Mouse (Mus musculus): Measurements from ENCODE around the gene Olfr613. TPM values are rescaled to one million over a fixed set of nuclear protein-coding genes. Genes with fewer than 3 reads are reported as not detected.

Olfr613 gene
- total and polyA plus RNA-seq, 3 experiments = not detected

DNA sequence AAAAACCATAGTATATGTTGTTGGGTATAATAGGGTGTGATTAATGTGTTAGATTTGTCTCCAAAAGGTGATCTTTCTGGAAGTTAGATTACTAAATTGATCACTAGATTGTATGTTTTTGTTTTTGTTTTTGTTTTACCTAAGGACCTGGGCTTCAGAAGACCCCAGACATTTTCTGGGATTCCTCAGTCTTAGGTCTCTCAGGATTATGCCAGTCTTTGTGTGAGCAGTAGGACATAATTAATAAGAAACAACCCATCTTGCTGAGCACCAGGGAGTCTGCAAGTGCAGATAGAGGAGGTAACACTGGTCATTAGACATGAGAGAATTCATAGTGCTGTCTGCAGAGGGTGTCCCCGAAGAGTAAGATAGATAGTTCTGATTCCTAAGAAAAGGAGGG lies 24.9 kb downstream of the Olfr613 start, which contains the start of gene Olfr617:
Gene Olfr617, plus strand, starts transcription at position 301 of the 400 bp plus-strand sequence.
- TF ChIP-seq RCOR1 (IDR thresholded peaks at IDR 0.05; ENCODE audit: low read depth, low read length) (no peak), E2F4 (IDR thresholded peaks at IDR 0.05; ENCODE audit: borderline replicate concordance, low read depth, low read length) (no peak), NELFE (IDR thresholded peaks at IDR 0.05; ENCODE audit: low read depth, low read length) (no peak), POLR2AphosphoS5 (IDR thresholded peaks at IDR 0.05; ENCODE audit: borderline replicate concordance, low read depth, low read length) (no peak), TAL1 (IDR thresholded peaks at IDR 0.05; ENCODE audit: low read length) (no peak), UBTF (IDR thresholded peaks at IDR 0.05; ENCODE audit: borderline replicate concordance, insufficient read depth, low read depth, low read length) (no peak), MAZ (IDR thresholded peaks at IDR 0.05; ENCODE audit: low read depth, low read length) (no peak), SIN3A (IDR thresholded peaks at IDR 0.05; ENCODE audit: low read length) (no peak), KAT2A (conservative IDR thresholded peaks at IDR 0.05; ENCODE audit: low read depth, low read length) (no peak), MEF2A (IDR thresholded peaks at IDR 0.05; ENCODE audit: extremely low read depth, insufficient replicate concordance, low read depth, low read length, poor library complexity, severe bottlenecking) (no peak), CTCF (IDR thresholded peaks at IDR 0.05 in 2 of 3, conservative IDR thresholded peaks at IDR 0.05 in 1 of 3; ENCODE audit: control insufficient read depth in 1 of 3, insufficient read depth in 1 of 3, low read depth in 2 of 3, low read length in 3 of 3, poor library complexity in 1 of 3, severe bottlenecking in 1 of 3) (no peak), MAX (IDR thresholded peaks at IDR 0.05; ENCODE audit: low read length) (no peak), BHLHE40 (IDR thresholded peaks at IDR 0.05; ENCODE audit: borderline replicate concordance, low read depth, low read length) (no peak), RAD21 (IDR thresholded peaks at IDR 0.05; ENCODE audit: low read depth, low read length) (no peak), NRF1 (IDR thresholded peaks at IDR 0.05; ENCODE audit: insufficient read depth, low read depth, low read length, poor library complexity, severe bottlenecking) (no peak), SMC3 (IDR thresholded peaks at IDR 0.05; ENCODE audit: low read depth, low read length) (no peak), MYB (IDR thresholded peaks at IDR 0.05; ENCODE audit: low read depth, low read length) (no peak), GABPA (IDR thresholded peaks at IDR 0.05; ENCODE audit: low read depth, low read length) (no peak)
- no peak within 1 kb of the TSS for H3K4me3 ChIP-seq (ENCODE audit: control insufficient read depth in 1 of 2, insufficient read depth in 1 of 2, low read depth in 2 of 2, low read length in 2 of 2)
- H3K36me3 ChIP-seq (ENCODE audit: control insufficient read depth in 1 of 2, insufficient read depth in 2 of 2, low read length in 2 of 2) = no peaks in the 10 kb centered on the region
- H3K27me3 ChIP-seq (ENCODE audit: control insufficient read depth in 1 of 2, insufficient read depth in 2 of 2, low read length in 2 of 2) = no peaks in the 10 kb centered on the region; a peak in 1 of 4 replicates
- no peak within 1 kb of the TSS for H3K9ac ChIP-seq (ENCODE audit: control insufficient read depth, low read depth, low read length, poor library complexity, severe bottlenecking)
- no peaks in the 10 kb centered on the region for H3K79me2 ChIP-seq (ENCODE audit: control insufficient read depth, insufficient read depth, low read length, poor library complexity)
- no peaks in the 10 kb centered on the region for H3K4me1 ChIP-seq (ENCODE audit: control insufficient read depth in 1 of 2, insufficient read depth in 2 of 2, low read length in 2 of 2)
- H3K9me3 ChIP-seq (replicated peaks; ENCODE audit: insufficient read depth, low read length) = no peaks in the 10 kb centered on the region
- H3K27ac ChIP-seq (ENCODE audit: control insufficient read depth, low read depth, low read length) = no peak within 1 kb of the TSS
- DNase-seq (ENCODE audit: low read depth, low spot score) = no peak

- DNase-seq (ENCODE audit: low read depth, low spot score) = no peak
- H3K9ac ChIP-seq (ENCODE audit: control insufficient read depth, low read depth, low read length, poor library complexity, severe bottlenecking) = no peak within 1 kb of the TSS
- no peaks in the 10 kb centered on the region for H3K36me3 ChIP-seq (ENCODE audit: control insufficient read depth in 1 of 2, insufficient read depth in 2 of 2, low read length in 2 of 2)
- no peaks in the 10 kb centered on the region for H3K9me3 ChIP-seq (replicated peaks; ENCODE audit: insufficient read depth, low read length)
- no peaks in the 10 kb centered on the region for H3K4me1 ChIP-seq (ENCODE audit: control insufficient read depth in 1 of 2, insufficient read depth in 2 of 2, low read length in 2 of 2)
- H3K79me2 ChIP-seq (ENCODE audit: control insufficient read depth, insufficient read depth, low read length, poor library complexity) = no peaks in the 10 kb centered on the region
- H3K27me3 ChIP-seq (ENCODE audit: control insufficient read depth in 1 of 2, insufficient read depth in 2 of 2, low read length in 2 of 2) = no peaks in the 10 kb centered on the region
- TF ChIP-seq GABPA (IDR thresholded peaks at IDR 0.05; ENCODE audit: low read depth, low read length) (no peak), ELF1 (IDR thresholded peaks at IDR 0.05; ENCODE audit: low read depth, low read length) (no peak), RAD21 (IDR thresholded peaks at IDR 0.05; ENCODE audit: low read depth, low read length) (no peak), MAZ (IDR thresholded peaks at IDR 0.05; ENCODE audit: low read depth, low read length) (no peak), POLR2A (IDR thresholded peaks at IDR 0.05; ENCODE audit: control insufficient read depth in 1 of 2, insufficient read depth in 1 of 2, low read depth in 1 of 2, low read length in 2 of 2, poor library complexity in 1 of 2) (no peak), ZC3H11A (IDR thresholded peaks at IDR 0.05; ENCODE audit: low read depth, low read length) (no peak), GATA1 (IDR thresholded peaks at IDR 0.05; ENCODE audit: low read depth, low read length) (no peak)
- no peak within 1 kb of the TSS for H3K4me3 ChIP-seq (ENCODE audit: control insufficient read depth in 1 of 2, insufficient read depth in 1 of 2, low read depth in 2 of 2, low read length in 2 of 2)
- no peak within 1 kb of the TSS for H3K27ac ChIP-seq (ENCODE audit: control insufficient read depth, low read depth, low read length)
Measured at GRCm38 (mm10) chr7:103589803-103590202, 41.9 kb downstream of the Olfr613 start, which contains the start of gene Olfr618. Gene Olfr618, plus strand, starts transcription at chr7:103590103.
